Mouse (Mus musculus): ENCODE data around the gene Tmem176b.
A peak's percentile ranks its signal among the peaks of the same experiment; 100 is the strongest.

- no peak for TF ChIP-seq POLR2A (IDR thresholded peaks at IDR 0.05; ENCODE audit: borderline replicate concordance, extremely low read depth, insufficient read depth, insufficient read length, poor library complexity, severe bottlenecking)
- peak; percentile 91 for TF ChIP-seq CTCF (IDR thresholded peaks at IDR 0.05; ENCODE audit: borderline replicate concordance, extremely low read depth, insufficient read depth, insufficient read length)
Observed at GRCm38 (mm10) chr6:48817815-48818214, 23.5 kb downstream of the Tmem176b start.

Measured in brain, embryonic 14.5 days (tissue).